Mouse (Mus musculus): ENCODE data around the gene Fcgrt. TPM values are rescaled to one million over a fixed set of nuclear protein-coding genes. Genes with fewer than 3 reads are reported as not detected.
"Not testable (repeated sequence)": the region's sequence is repeated elsewhere in the genome, so short reads cannot be mapped to it uniquely, and the experiment has no call there.

Fcgrt gene
- 10 to 100 TPM; 16.5 to 18.7 TPM for total RNA-seq (2021)

GRCm38 (mm10) chr7:45103652-45104180 is at the start of gene Fcgrt:
Gene Fcgrt, minus strand, starts transcription at chr7:45103851.
- intact Hi-C loops (cut with DNase I), result no loop called here
- peak in 1 of 2 experiments; percentile 93 for DNase-seq (ENCODE audit: extremely low spot score in 1 of 2, low spot score in 2 of 2)

GRCm38 (mm10) chr7:45153052-45153451 is 49.4 kb upstream of the Fcgrt start:
- intact Hi-C loops (cut with DNase I); DNase-seq (ENCODE audit: extremely low spot score in 1 of 2, low spot score in 2 of 2): not testable (repeated sequence)

GRCm38 (mm10) chr7:45151303-45151702 is 47.7 kb upstream of the Fcgrt start:
- no peak for DNase-seq (ENCODE audit: extremely low spot score in 1 of 2, low spot score in 2 of 2)
- intact Hi-C loops (cut with DNase I), result no loop called here

GRCm38 (mm10) chr7:45150321-45150720 is 46.7 kb upstream of the Fcgrt start:
- intact Hi-C loops (cut with DNase I), result no loop called here
- no peak for DNase-seq (ENCODE audit: extremely low spot score in 1 of 2, low spot score in 2 of 2)

GRCm38 (mm10) chr7:45149545-45149944 is 45.9 kb upstream of the Fcgrt start:
- intact Hi-C loops (cut with DNase I), result no loop called here
- DNase-seq (ENCODE audit: extremely low spot score in 1 of 2, low spot score in 2 of 2), result no peak

GRCm38 (mm10) chr7:45148534-45149098 is 45.0 kb upstream of the Fcgrt start:
- intact Hi-C loops (cut with DNase I), result no loop called here
- no peak for DNase-seq (ENCODE audit: extremely low spot score in 1 of 2, low spot score in 2 of 2)

GRCm38 (mm10) chr7:45147899-45148298 is 44.2 kb upstream of the Fcgrt start:
- intact Hi-C loops (cut with DNase I), result no loop called here
- no peak for DNase-seq (ENCODE audit: extremely low spot score in 1 of 2, low spot score in 2 of 2)

- intact Hi-C loops (cut with DNase I), result no loop called here
- DNase-seq (ENCODE audit: extremely low spot score in 1 of 2, low spot score in 2 of 2), result peak in 1 of 2 experiments; percentile 23
Observed at GRCm38 (mm10) chr7:45147267-45147666, 43.6 kb upstream of the Fcgrt start.

GRCm38 (mm10) chr7:45145460-45145859 is 41.8 kb upstream of the Fcgrt start:
- DNase-seq (ENCODE audit: extremely low spot score in 1 of 2, low spot score in 2 of 2), result no peak
- intact Hi-C loops (cut with DNase I), result no loop called here

- peak in 1 of 2 experiments; percentile 20 for DNase-seq (ENCODE audit: extremely low spot score in 1 of 2, low spot score in 2 of 2)
- intact Hi-C loops (cut with DNase I), result no loop called here
Observed at GRCm38 (mm10) chr7:45144368-45145174, 40.9 kb upstream of the Fcgrt start.

- intact Hi-C loops (cut with DNase I), result no loop called here
- DNase-seq (ENCODE audit: extremely low spot score in 1 of 2, low spot score in 2 of 2), result no peak
Observed at GRCm38 (mm10) chr7:45141914-45142313, 38.3 kb upstream of the Fcgrt start.

- no peak for DNase-seq (ENCODE audit: extremely low spot score in 1 of 2, low spot score in 2 of 2)
- intact Hi-C loops (cut with DNase I), result no loop called here
Observed at GRCm38 (mm10) chr7:45141319-45141718, 37.7 kb upstream of the Fcgrt start.

- DNase-seq (ENCODE audit: extremely low spot score in 1 of 2, low spot score in 2 of 2), result no peak
- intact Hi-C loops (cut with DNase I), result no loop called here
Observed at GRCm38 (mm10) chr7:45139904-45140723, 36.5 kb upstream of the Fcgrt start.

- intact Hi-C loops (cut with DNase I), result no loop called here
- DNase-seq (ENCODE audit: extremely low spot score in 1 of 2, low spot score in 2 of 2), result no peak
Observed at GRCm38 (mm10) chr7:45138403-45138802, 34.8 kb upstream of the Fcgrt start.

- intact Hi-C loops (cut with DNase I), result no loop called here
- no peak for DNase-seq (ENCODE audit: extremely low spot score in 1 of 2, low spot score in 2 of 2)
Observed at GRCm38 (mm10) chr7:45137171-45138006, 33.7 kb upstream of the Fcgrt start.

- DNase-seq (ENCODE audit: extremely low spot score in 1 of 2, low spot score in 2 of 2), result peak; percentile 83 to 91
- intact Hi-C loops (cut with DNase I), result no loop called here
Observed at GRCm38 (mm10) chr7:45135993-45136567, 32.4 kb upstream of the Fcgrt start, which contains the start of the genes Gm45713 and Flt3l. Gene Gm45713, minus strand, starts transcription at chr7:45136231. Gene Flt3l, minus strand, starts transcription at chr7:45136432.

- intact Hi-C loops (cut with DNase I), result no loop called here
- no peak for DNase-seq (ENCODE audit: extremely low spot score in 1 of 2, low spot score in 2 of 2)
Observed at GRCm38 (mm10) chr7:45135370-45135769, 31.7 kb upstream of the Fcgrt start.

GRCm38 (mm10) chr7:45134544-45135026 is 30.9 kb upstream of the Fcgrt start:
- intact Hi-C loops (cut with DNase I), result no loop called here
- DNase-seq (ENCODE audit: extremely low spot score in 1 of 2, low spot score in 2 of 2), result peak in 1 of 2 experiments; percentile 58

Data from left cerebral cortex, postnatal 10 days (tissue).